Mouse (Mus musculus) gastrocnemius, postnatal 4 days (tissue): ENCODE data around the gene Ttc30b. TPM values are rescaled to one million over a fixed set of nuclear protein-coding genes. Genes with fewer than 3 reads are reported as not detected.
"Not testable (repeated sequence)": the region's sequence is repeated elsewhere in the genome, so short reads cannot be mapped to it uniquely, and the experiment has no call there.

Experiments
- DNase-seq, 2 experiments: peaks; one replicate each; pipeline ENCODE4 v3.0.0; 2021 to 2022; ENCODE audit warnings: low spot score in 2 of 2, mixed read lengths in 2 of 2
- total RNA-seq, 2 experiments: library from RNA; stranded (reverse); gene quantifications; 2 replicates each; pipeline ENCODE4 v1.2.3; 2021

Gene Ttc30b
- total RNA-seq, 2 experiments from 2014 or later = 6.2 to 6.5 TPM

DNA sequence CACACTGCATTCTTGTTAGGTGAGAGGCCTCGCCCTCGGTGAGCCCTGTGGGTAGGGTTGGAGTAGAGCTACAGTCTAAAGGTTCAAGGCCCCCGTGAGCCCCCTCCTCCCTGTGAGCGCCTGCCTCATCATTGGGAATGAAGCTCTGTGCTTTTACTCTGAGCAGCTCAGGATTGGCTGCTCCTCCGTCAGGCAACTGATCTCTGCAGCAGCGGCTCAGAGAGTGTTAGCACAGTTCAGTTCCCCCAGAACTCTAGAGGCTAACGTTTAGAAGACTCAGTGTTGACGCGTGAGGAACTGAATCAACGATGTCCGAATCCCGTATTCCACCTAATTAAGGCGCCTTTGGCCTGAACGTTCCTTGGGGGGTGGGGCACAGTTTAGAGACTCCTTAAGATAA lies 17.3 kb upstream of the Ttc30b start:
- DNase-seq = no peak

DNA sequence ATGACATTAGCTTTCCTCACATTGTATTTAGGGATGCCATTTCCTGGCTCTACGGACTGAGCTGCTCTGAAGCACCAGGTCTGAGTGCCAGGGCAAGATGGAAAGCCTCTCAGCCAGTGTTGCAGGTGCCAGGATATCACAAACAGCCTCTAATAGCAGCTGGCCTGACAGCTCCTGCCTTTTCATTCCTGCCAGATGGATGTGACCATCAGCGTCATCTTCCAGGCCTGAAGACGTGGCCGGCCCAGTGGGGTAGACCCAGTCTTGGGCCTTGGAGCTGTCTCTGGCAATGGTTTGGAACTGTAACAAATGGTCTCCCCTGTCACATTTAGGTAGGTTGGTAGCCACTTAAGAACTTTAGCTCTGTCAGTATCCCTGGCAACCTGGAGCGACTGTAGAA lies 14.9 kb upstream of the Ttc30b start:
- DNase-seq = no peak

DNA sequence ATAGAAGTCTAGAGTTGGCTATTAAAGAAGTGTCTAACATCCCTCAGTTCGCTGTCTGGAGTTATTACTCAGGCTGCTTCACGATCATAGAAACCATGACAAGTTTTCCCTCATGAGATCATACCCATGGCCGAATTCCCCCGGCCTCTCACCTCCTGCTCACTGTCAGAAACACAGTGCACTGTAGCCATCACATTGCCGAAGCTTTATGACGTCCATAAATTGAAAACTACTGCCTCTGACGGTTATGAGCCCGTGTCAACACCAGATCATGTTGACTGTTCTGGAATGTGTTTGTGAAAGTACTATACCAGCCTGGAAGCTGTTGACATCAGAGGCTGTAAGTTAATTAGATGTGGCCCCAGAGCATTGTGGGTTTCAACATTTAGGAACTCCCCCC lies 12.3 kb upstream of the Ttc30b start:
- no peak for DNase-seq

- not testable (repeated sequence) for DNase-seq
These were observed 767 bp downstream of the Ttc30b start for GRCm38 (mm10) chr2:75937520-75938116.

DNA sequence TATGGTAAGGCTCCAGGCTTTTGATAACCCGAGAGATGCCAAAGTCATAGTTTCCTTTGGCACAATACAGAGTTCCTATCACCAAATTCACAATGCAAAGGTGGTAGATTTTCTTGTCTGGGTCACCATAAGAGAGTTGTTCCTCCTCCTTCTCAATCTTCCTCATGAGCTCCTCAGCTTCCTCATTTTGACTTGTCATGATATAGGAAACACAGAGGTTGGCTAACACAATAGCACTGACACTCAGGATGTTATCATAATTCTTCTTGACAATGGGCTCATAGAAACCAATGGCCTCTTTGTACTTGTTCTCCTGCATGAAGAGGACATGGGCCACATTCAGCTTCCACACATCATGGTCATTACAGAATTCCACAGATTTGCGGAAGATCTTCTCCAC lies 1.7 kb downstream of the Ttc30b start:
- not testable (repeated sequence) for DNase-seq

DNA sequence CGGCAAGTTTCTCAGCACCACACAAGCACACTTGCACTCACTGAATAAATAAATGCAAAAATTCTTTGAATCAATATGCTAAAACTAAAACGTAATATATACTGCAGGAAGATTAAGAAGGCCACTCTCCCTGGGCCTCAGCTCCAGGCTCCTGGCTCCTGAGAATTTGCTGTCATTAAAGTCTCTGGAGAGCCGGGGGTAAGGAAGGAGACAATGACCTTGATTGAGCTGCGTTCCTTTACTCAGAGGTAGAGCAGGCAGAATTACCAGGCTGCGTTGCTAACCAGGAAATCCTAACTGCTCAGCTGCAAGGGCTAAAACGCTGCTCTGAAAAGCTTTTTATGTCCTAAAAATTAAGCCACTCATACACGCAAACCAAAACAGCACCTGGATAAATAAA lies 4.8 kb downstream of the Ttc30b start:
- DNase-seq = no peak

GRCm38 (mm10) chr2:75930941-75931340 lies 7.4 kb downstream of the Ttc30b start:
- DNase-seq = no peak

- no peak for DNase-seq
These were observed 8.5 kb downstream of the Ttc30b start for GRCm38 (mm10) chr2:75929786-75930444.

DNA sequence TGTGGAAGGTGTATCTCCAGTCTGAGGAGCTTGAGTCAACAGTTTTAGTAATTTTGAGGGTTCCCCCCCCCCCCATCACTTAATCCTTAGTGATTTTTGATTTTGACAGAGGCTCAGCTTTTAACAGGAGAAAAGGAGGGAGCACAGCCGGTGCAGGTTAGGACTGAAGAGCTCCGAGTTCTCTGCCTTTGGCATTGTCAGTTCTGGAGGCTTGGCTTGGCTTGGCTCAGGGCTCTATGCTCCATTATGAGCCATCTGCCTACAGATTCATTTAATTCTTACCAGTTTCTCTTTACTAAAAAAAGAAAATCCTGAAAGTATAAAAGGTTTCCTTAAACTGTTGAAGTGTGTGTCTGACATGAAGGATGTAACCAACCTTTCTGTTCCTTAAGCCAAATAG lies 9.2 kb downstream of the Ttc30b start:
- DNase-seq = no peak

DNA sequence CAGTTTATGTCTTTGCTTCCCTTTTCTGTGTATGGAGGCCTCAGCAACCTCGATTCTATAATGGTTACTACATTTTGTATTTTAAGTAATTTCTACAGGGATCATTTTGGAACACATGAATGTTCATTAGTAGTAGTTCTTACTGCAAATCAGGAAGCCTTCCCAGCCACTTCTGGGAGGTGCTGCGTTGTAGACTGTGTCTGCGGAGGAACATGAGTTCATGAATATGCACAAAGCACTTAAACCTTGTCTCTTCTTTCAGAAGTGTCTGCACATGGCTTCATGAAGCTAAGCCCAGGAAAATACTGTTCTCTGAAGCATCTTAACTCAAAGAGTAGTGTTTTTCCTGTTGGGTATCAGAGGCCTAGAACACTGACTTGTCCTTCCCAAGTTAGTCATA lies 10.4 kb downstream of the Ttc30b start:
- DNase-seq = no peak

GRCm38 (mm10) chr2:75926061-75926460 lies 12.3 kb downstream of the Ttc30b start:
- DNase-seq = no peak

- DNase-seq = no peak
These were observed 14.5 kb downstream of the Ttc30b start for GRCm38 (mm10) chr2:75923807-75924340.

GRCm38 (mm10) chr2:75915040-75915439 lies 23.3 kb downstream of the Ttc30b start:
- no peak for DNase-seq

GRCm38 (mm10) chr2:75907142-75907541 lies 31.2 kb downstream of the Ttc30b start:
- DNase-seq = no peak

DNA sequence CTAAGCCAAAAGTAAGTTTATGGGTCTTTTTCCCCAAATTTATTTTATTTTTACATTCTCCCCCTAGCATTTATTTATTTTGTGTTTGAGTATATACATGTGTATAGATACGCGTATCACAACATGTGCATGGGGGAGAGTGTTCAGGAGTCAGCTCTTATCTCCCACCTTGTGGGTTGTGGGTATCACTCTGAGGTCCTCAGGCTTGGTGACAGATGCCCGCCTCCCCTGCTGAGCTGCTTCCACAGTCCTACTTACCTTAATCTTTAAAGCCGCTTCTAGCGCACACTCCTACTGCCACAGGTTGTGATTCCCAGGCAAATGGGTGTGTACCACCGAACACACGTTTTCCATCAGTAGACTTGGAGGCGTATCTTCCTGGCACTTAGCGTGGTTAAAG lies 36.5 kb downstream of the Ttc30b start:
- DNase-seq = no peak

DNA sequence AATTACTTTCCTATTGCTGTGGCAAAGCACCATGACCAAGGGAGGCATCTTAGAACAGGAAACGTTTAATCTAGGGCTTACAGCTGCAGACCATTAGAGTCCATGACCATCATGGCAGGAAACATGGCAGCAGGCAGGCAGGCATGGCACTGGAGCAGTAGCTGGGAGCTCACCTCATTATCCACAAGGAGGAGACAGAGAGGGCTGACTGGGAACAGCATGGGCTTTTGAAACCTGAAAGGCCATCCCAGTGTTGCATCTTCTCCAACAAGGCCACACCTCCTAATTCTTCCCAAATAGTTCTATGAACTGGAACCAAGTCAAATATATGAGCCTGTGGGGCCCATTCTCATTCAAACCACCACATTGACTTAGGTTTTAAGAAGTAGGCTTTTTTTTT lies 38.1 kb downstream of the Ttc30b start:
- no peak for DNase-seq

DNA sequence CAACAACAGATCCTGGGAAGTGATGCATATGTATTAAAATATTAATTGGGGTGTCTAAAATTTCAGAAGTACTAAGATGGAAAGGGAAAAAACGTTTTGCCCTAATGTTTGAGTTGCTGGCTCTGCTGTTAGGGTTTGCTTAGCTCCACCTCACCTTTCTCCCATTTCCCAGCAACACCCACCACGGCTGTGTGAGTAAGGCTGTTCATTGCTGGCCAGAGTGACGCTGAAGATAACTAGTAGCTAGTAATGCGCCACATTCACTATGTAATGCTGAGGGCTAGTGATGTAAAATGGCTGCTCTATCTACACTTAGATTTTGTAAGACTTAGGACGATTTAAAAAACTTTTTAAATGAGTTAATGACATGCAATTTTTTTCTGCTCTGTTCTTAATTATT lies 42.7 kb downstream of the Ttc30b start:
- DNase-seq = no peak

- no peak for DNase-seq
These were observed 46.4 kb downstream of the Ttc30b start for GRCm38 (mm10) chr2:75891981-75892380.

Other genes with a start within 250 kb of the Ttc30b start
- 10 to 100 TPM; 38.1 to 42.1 TPM for gene Nfe2l2, start 233.9 kb downstream of the Ttc30b start, total RNA-seq
- 10 to 100 TPM; 39.8 to 43.9 TPM for gene Agps, start 106.4 kb downstream of the Ttc30b start, total RNA-seq
- gene Ttc30a2, start 39.6 kb upstream of the Ttc30b start, total RNA-seq = under 1 TPM; 0.21 to 0.22 TPM
- 1 to 10 TPM; 2.0 to 2.5 TPM for gene Ttc30a1, start 43.4 kb upstream of the Ttc30b start, total RNA-seq